Mouse (Mus musculus): ENCODE results near the gene Larp1b.

- TF ChIP-seq CTCF (conservative IDR thresholded peaks at IDR 0.05; ENCODE audit: low read length) (no peak), NANOG (IDR thresholded peaks at IDR 0.05; ENCODE audit: borderline replicate concordance, low read length) (no peak), POU5F1 (IDR thresholded peaks at IDR 0.05; ENCODE audit: borderline replicate concordance, low read length) (no peak)
Observed at GRCm38 (mm10) chr3:40954792-40955191, 5.2 kb downstream of the Larp1b start.
